Mouse (Mus musculus): ENCODE results near the gene Tysnd1.

GRCm38 (mm10) chr10:61741873-61742272, 46.6 kb downstream of the Tysnd1 start:
- TF ChIP-seq CTCF (IDR thresholded peaks at IDR 0.05; ENCODE audit: low read depth, low read length) (no peak), POLR2A (IDR thresholded peaks at IDR 0.05; ENCODE audit: insufficient read depth, low read length) (no peak), EP300 (IDR thresholded peaks at IDR 0.05; ENCODE audit: insufficient read depth, low read depth, low read length) (no peak)
